Mouse (Mus musculus): ENCODE measurements at regions not wholly inside any gene's neighbourhood (a gene's known extent, or its start where the extent isn't known, plus 50 kb on each side); places are given as distances from the start of the nearest gene placed in this dataset.

GRCm38 (mm10) chr3:19429422-19430076 lies 198.9 kb downstream of the 1700064H15Rik start:
- TF ChIP-seq CTCF (IDR thresholded peaks at IDR 0.05; ENCODE audit: borderline replicate concordance, insufficient read depth, low read depth, low read length) = no peak
- TF ChIP-seq POLR2A (IDR thresholded peaks at IDR 0.05; ENCODE audit: borderline replicate concordance, insufficient read depth, low read length) = no peak
